Mouse (Mus musculus): ENCODE results near the gene Slc16a10.

- TF ChIP-seq POLR2A (IDR thresholded peaks at IDR 0.05; ENCODE audit: low read depth, low read length) (no peak), CTCF (IDR thresholded peaks at IDR 0.05; ENCODE audit: extremely low read depth, insufficient read length, insufficient replicate concordance, low read depth, low read length) (no peak)
These were observed 824 bp downstream of the Slc16a10 start for GRCm38 (mm10) chr10:40141016-40141851.

Measured in small intestine, adult 2 months (tissue).